9 mouse cellular contexts compared by ENCODE assay signal in the genomic region with DNA sequence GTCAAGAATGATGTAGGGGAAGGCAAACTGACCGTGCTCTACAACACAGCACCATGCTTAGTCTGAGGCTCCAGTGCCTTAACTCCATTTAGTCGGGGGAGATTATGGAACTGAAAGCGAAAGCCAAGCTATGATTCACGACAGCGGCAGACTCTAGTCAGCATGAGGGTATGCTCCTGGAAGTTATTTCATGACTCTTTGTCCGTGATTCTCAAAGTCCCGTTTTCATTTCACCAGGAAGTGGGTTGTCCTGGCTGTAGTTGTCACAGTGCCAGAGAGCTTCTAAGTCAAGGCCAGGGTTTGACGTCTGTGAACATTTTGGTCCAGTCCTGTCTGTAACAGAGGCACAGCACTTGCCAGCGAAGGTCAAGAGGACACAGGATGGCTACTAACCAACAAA. TPM values are rescaled to one million over a fixed set of nuclear protein-coding genes. Genes with fewer than 3 reads are reported as not detected.
DNase-seq lines count a peak whose midpoint lies in the region; ATAC-seq and TF ChIP-seq lines count a peak whose summit lies in the region.
"Had no signal": no experiment of that assay in that cellular context is flagged by ENCODE, and none has a peak within 500 bp of the region (broad histone marks: within the 10 kb centered on the region; RNA-seq: fewer than 3 reads in every experiment).

No protein-coding gene starts in this region.

- DNase-seq in liver, embryonic 11.5 days (ENCODE audit: low spot score): peak; percentile 4
- peak; percentile 67 for DNase-seq in adrenal gland, postnatal 10 days
- DNase-seq in kidney, postnatal 0 days (ENCODE audit: low spot score): peak; percentile 34
- DNase-seq in urinary bladder, adult 18-20 months (ENCODE audit: low spot score in 2 of 2): no peak
- DNase-seq: cerebellum, postnatal 25 days had no signal

- no peak overlapping the region for H3K4me2 ChIP-seq in liver, embryonic 11.5 days
- no peak overlapping the region for H3K4me2 ChIP-seq in liver, embryonic 12.5 days
- no peak overlapping the region for H3K4me2 ChIP-seq in kidney, postnatal 0 days (ENCODE audit: low read length)
- H3K4me2 ChIP-seq: neural tube, embryonic 13.5 days had no signal

- WGBS in liver, embryonic 11.5 days: 82% methylated on average over 9 of the region's 9 CpGs
- WGBS in liver, embryonic 12.5 days (ENCODE audit: insufficient replicate concordance): 63% methylated on average over 9 of the region's 9 CpGs
- 64% methylated on average over 9 of the region's 9 CpGs for WGBS in kidney, postnatal 0 days

- no peaks in the 10 kb centered on the region for H3K27me3 ChIP-seq in liver, embryonic 11.5 days (replicated peaks; ENCODE audit: control insufficient read depth, insufficient read depth, low read length)
- no peaks in the 10 kb centered on the region for H3K27me3 ChIP-seq in liver, embryonic 12.5 days (replicated peaks)
- H3K27me3 ChIP-seq in kidney, postnatal 0 days (ENCODE audit: insufficient read depth, low read length): no peaks in the 10 kb centered on the region
- H3K27me3 ChIP-seq: neural tube, embryonic 13.5 days had no signal

- TF ChIP-seq CTCF in kidney, postnatal 0 days (IDR thresholded peaks at IDR 0.05; ENCODE audit: low read depth): no peak

- no peaks in the 10 kb centered on the region for H3K4me1 ChIP-seq in liver, embryonic 11.5 days (replicated peaks; ENCODE audit: control insufficient read depth, insufficient read depth, low read length)
- H3K4me1 ChIP-seq in liver, embryonic 12.5 days: no peaks in the 10 kb centered on the region
- H3K4me1 ChIP-seq in kidney, postnatal 0 days (replicated peaks; ENCODE audit: insufficient read depth, low read length): no peaks in the 10 kb centered on the region

- peaks cover under 1% of the 10 kb centered on the region; the same call in 1 of the 2 replicates for H3K36me3 ChIP-seq in liver, embryonic 11.5 days (ENCODE audit: control insufficient read depth, insufficient read depth, low read length)
- peaks cover 9% of the 10 kb centered on the region for H3K36me3 ChIP-seq in liver, embryonic 12.5 days
- H3K36me3 ChIP-seq in kidney, postnatal 0 days (ENCODE audit: insufficient read depth, low read length): no peaks in the 10 kb centered on the region; the same call in 1 of the 2 replicates

- H3K9ac ChIP-seq in liver, embryonic 11.5 days (ENCODE audit: low read depth, low read length): no peak overlapping the region
- H3K9ac ChIP-seq in liver, embryonic 12.5 days: no peak overlapping the region
- H3K9ac ChIP-seq in kidney, postnatal 0 days (ENCODE audit: low read depth, low read length): no peak overlapping the region
- H3K9ac ChIP-seq: neural tube, embryonic 13.5 days had no signal

- H3K27ac ChIP-seq in liver, embryonic 11.5 days (ENCODE audit: low read depth, low read length): no peak overlapping the region
- no peak overlapping the region for H3K27ac ChIP-seq in liver, embryonic 12.5 days
- no peak overlapping the region for H3K27ac ChIP-seq in kidney, postnatal 0 days
- H3K27ac ChIP-seq: neural tube, embryonic 13.5 days had no signal

- no peak for ATAC-seq in liver, embryonic 11.5 days (replicated peaks; ENCODE audit: low FRiP score)
- no peak for ATAC-seq in liver, embryonic 12.5 days
- ATAC-seq in kidney, postnatal 0 days (replicated peaks; ENCODE audit: low FRiP score, low read depth): no peak
- peak; percentile 31; the same call in 1 of the 2 replicates for ATAC-seq in neutrophil, adult 5-6 weeks (ENCODE audit: extremely low read depth, insufficient number of reproducible peaks, low FRiP score, poor library complexity, severe bottlenecking)
- ATAC-seq in erythroblast, adult 5-6 weeks (replicated peaks; ENCODE audit: low FRiP score, poor library complexity, severe bottlenecking): no peak

- no peaks in the 10 kb centered on the region for H3K9me3 ChIP-seq in liver, embryonic 11.5 days (ENCODE audit: control insufficient read depth, low read length)
- no peaks in the 10 kb centered on the region for H3K9me3 ChIP-seq in liver, embryonic 12.5 days (replicated peaks)
- no peaks in the 10 kb centered on the region for H3K9me3 ChIP-seq in kidney, postnatal 0 days (replicated peaks; ENCODE audit: low read length)
- H3K9me3 ChIP-seq: neural tube, embryonic 13.5 days had no signal

- H3K4me3 ChIP-seq in liver, embryonic 11.5 days (ENCODE audit: low read depth, low read length): no peak overlapping the region
- no peak overlapping the region for H3K4me3 ChIP-seq in liver, embryonic 12.5 days
- no peak overlapping the region for H3K4me3 ChIP-seq in kidney, postnatal 0 days (replicated peaks; ENCODE audit: low read depth, low read length)
- H3K4me3 ChIP-seq: neural tube, embryonic 13.5 days had no signal

RNA-seq across cellular contexts. Expression of a gene that starts 1.5 kb away (rescaled TPM):
- polyA plus RNA-seq in liver, embryonic 11.5 days (2014; fragmentation: Nextera tagmentation; extraction: Ambion mirVana): 3.3 and 4.2 TPM in 2 replicates
- 2.7 and 3.0 TPM in 2 replicates for polyA plus RNA-seq in liver, embryonic 12.5 days (2016; fragmentation: Nextera tagmentation; extraction: Ambion mirVana)
- 1 to 10 TPM; 1.7 to 2.0 TPM for total RNA-seq in adrenal gland, postnatal 10 days (2021)
- 0.61 and 0.85 TPM in 2 replicates for polyA plus RNA-seq in kidney, postnatal 0 days (2015; fragmentation: Nextera tagmentation; extraction: Ambion mirVana)
- total RNA-seq in neutrophil, adult 5-6 weeks (2017): 112 and 129 TPM in 2 replicates
- 19.6 and 22.4 TPM in 2 replicates for total RNA-seq in erythroblast, adult 5-6 weeks (2015; ENCODE audit: low replicate concordance)
- 34.2 and 38.5 TPM in 2 replicates for total RNA-seq in erythroblast, adult 5-6 weeks (2017; ENCODE audit: low replicate concordance)

Comparison
In these comparisons a context has a peak if more than half of its experiments do, and no peak if none do; other contexts are left out.
1. DNase-seq: peak in liver, embryonic 11.5 days (single experiment), adrenal gland, postnatal 10 days (single experiment) and kidney, postnatal 0 days (single experiment); none in urinary bladder, adult 18-20 months (0 of 2).
2. RNA of a gene that starts 1.5 kb away (total RNA-seq): 112 to 129 TPM in neutrophil, adult 5-6 weeks and 19.6 to 38.5 TPM in erythroblast, adult 5-6 weeks; 1.7 to 2.0 TPM in adrenal gland, postnatal 10 days; every median in the first group is over 4 times any median in the second.